Mouse (Mus musculus) hindbrain, embryonic 16.5 days (tissue): ENCODE measurements around the gene Zfp185. TPM values are rescaled to one million over a fixed set of nuclear protein-coding genes. Genes with fewer than 3 reads are reported as not detected.

ENCODE experiments used
- ATAC-seq: fragments of 200-750 bp; cut with Nextera tagmentation; 2 replicates; pipeline ENCODE4 v1.8.0; 2017; ENCODE audit warnings: moderate TSS enrichment, moderate library complexity
- H3K27ac ChIP-seq: fragments of 300-500 bp; sonication (generic); 2 replicates; pipeline ENCODE4 v1.5.1; 2014; ENCODE audit warnings: low read depth, mild to moderate bottlenecking, control low read depth, low read length, moderate library complexity
- H3K27me3 ChIP-seq: fragments of 300-500 bp; sonication (generic); replicated peaks from 2 replicates; pipeline ENCODE4 v1.6.1; 2014; ENCODE audit warnings: low read length; ENCODE audit not compliant: control insufficient read depth, insufficient read depth
- H3K36me3 ChIP-seq: fragments of 300-500 bp; sonication (generic); 2 replicates; pipeline ENCODE4 v1.6.1; 2014; ENCODE audit warnings: mild to moderate bottlenecking, low read length, moderate library complexity, mixed read lengths; ENCODE audit not compliant: control insufficient read depth, insufficient read depth
- H3K4me1 ChIP-seq: fragments of 300-500 bp; sonication (generic); 2 replicates; pipeline ENCODE4 v1.6.1; 2014; ENCODE audit warnings: low read depth, low read length; ENCODE audit not compliant: control insufficient read depth, insufficient read depth
- H3K4me2 ChIP-seq: fragments of 300-500 bp; sonication (generic); 2 replicates; pipeline ENCODE4 v1.6.1; 2014; ENCODE audit warnings: mild to moderate bottlenecking, low read length, control low read depth, moderate library complexity
- H3K4me3 ChIP-seq: fragments of 300-500 bp; sonication (generic); 2 replicates; pipeline ENCODE4 v1.5.1; 2014; ENCODE audit warnings: mild to moderate bottlenecking, low read length, control low read depth, moderate library complexity
- H3K9ac ChIP-seq: fragments of 300-500 bp; sonication (generic); 2 replicates; pipeline ENCODE4 v1.6.1; 2014; ENCODE audit warnings: low read depth, mild to moderate bottlenecking, control low read depth, low read length, moderate library complexity
- H3K9me3 ChIP-seq: fragments of 300-500 bp; sonication (generic); 2 replicates; pipeline ENCODE4 v1.6.1; 2014; ENCODE audit warnings: mild to moderate bottlenecking, low read length, moderate library complexity; ENCODE audit not compliant: control insufficient read depth
- WGBS: fragments of 180-500 bp; shearing (Covaris S2); extraction: QIAGEN DNeasy Blood & Tissue Kit; methylation state at CpG from one replicate; pipeline ENCODE4 v1.1.7; 2014; 5-methylcytosine and 5-hydroxymethylcytosine counted together
- polyA plus RNA-seq: library from polyadenylated mRNA; unstranded; fragments of >200 nt; fragmentation: Nextera tagmentation; extraction: Ambion mirVana; gene quantifications from 2 replicates; pipeline ENCODE4 v1.2.1, GENCODE M21; 2015

Gene Zfp185
- polyA plus RNA-seq, 1 experiment from 2014 or later = 1.3 TPM

DNA sequence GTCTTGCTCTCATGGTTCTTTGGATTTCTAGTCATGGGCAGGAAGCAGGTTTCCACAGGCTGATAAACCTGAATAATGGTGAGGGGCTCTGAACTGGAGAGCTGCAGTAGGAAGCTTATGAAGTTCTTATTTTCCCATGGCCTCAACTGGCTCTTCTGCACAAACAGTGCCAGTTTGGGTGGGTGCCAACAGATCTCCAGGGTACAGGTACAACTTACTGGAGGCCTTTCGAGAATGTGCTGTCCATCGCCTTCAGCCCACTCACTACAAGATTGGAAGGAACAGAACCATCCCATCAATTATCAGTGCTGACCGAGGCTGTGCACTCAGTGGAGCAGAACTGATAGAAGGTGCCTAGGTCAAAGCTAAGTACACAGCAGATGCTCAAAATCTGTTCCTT lies 1.3 kb downstream of the Zfp185 start:
- Histone ChIP-seq H3K9ac (no peak overlapping the region), H3K27ac (no peak overlapping the region), H3K4me2 (no peak overlapping the region), H3K36me3 (no peaks in the 10 kb centered on the region), H3K27me3 (no peaks in the 10 kb centered on the region; the same call in 1 of the 2 replicates), H3K9me3 (no peaks in the 10 kb centered on the region), H3K4me1 (peaks cover 2% of the 10 kb centered on the region; the same call in 1 of the 2 replicates), H3K4me3 (no peak overlapping the region)
- ATAC-seq = no peak
- WGBS = 82% methylated on average over 3 of the region's 3 CpGs

DNA sequence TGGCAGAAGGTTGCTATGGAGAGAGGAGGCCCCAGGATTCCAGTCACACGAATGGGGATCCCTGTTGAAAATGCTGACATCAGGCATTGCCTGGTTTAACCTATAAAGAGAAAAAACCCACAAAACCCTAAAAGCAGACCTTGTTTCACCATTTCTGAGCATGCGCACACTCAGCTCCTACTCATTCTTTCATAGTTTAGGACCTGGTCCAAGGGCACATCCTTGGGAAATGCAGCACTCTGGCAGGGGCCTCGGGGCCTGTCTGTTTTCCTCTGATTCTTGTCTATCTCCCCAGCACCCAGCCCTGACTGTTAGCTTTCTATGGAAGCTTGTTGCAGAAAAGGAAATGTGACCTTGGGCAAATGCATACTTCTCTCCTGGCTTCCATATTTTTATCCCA lies 3.4 kb downstream of the Zfp185 start:
- Histone ChIP-seq H3K9ac (no peak overlapping the region), H3K4me2 (no peak overlapping the region), H3K27ac (no peak overlapping the region), H3K36me3 (no peaks in the 10 kb centered on the region), H3K9me3 (no peaks in the 10 kb centered on the region), H3K27me3 (no peaks in the 10 kb centered on the region; the same call in 1 of the 2 replicates), H3K4me3 (no peak overlapping the region), H3K4me1 (peaks cover 2% of the 10 kb centered on the region; the same call in 1 of the 2 replicates)
- WGBS = 81% methylated on average over 3 of the region's 3 CpGs
- ATAC-seq = no peak

GRCm38 (mm10) chrX:72992291-72992919 lies 5.3 kb downstream of the Zfp185 start:
- Histone ChIP-seq H3K9ac (no peak overlapping the region), H3K4me3 (no peak overlapping the region), H3K27ac (no peak overlapping the region), H3K9me3 (no peaks in the 10 kb centered on the region), H3K27me3 (no peaks in the 10 kb centered on the region; the same call in 1 of the 2 replicates), H3K36me3 (no peaks in the 10 kb centered on the region), H3K4me2 (no peak overlapping the region), H3K4me1 (0 out of 2 replicates have a peak, but pooled peaks cover 1% of the 10 kb centered on the region)
- no peak for ATAC-seq
- 56% methylated on average over 5 of the region's 5 CpGs for WGBS

DNA sequence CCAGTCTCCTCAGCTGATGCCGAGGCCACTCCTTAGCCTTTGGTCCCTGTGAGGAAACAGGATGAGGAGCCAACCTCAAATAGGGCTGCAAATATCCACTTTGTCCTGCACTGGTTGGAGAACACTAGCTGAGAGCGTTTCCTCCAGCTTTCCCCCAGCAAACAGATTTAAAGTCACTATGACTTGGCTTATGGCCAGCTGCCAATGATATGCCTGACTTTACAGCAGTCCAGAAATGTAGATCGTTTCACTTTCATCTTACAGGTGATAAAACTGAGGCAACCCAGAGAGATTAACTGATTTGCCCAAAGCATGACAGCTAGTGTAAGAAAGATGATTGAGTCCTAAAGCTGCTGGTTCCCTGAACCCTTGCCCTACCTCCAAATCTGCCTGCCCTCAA lies 8.4 kb downstream of the Zfp185 start:
- ATAC-seq = no peak
- WGBS = 74% methylated on average over 3 of the region's 3 CpGs
- no peaks in the 10 kb centered on the region for H3K36me3 ChIP-seq
- no peak overlapping the region for H3K4me3 ChIP-seq
- no peak overlapping the region for H3K9ac ChIP-seq
- H3K27me3 ChIP-seq = no peaks in the 10 kb centered on the region
- H3K27ac ChIP-seq = no peak overlapping the region
- no peaks in the 10 kb centered on the region for H3K4me1 ChIP-seq
- no peaks in the 10 kb centered on the region for H3K9me3 ChIP-seq
- no peak overlapping the region for H3K4me2 ChIP-seq

DNA sequence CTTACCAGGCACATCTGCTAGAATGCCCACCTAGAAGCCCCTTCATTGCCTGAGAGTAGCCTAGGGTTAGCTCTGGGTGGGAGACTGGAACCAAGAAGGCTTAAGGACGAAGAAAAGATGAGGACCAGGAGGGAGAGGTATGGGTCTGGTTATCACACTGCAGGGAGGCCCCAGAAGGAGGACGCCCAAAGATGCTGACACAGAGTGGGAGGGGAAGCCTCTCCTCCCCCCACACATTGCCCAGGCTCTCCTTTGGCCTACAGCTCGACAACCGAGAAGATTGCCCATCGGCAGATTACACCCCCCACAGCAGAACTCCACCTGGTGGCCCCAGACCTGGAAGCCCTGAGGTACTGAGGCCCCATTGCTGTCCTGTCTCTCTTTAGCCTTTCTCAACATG lies 16.0 kb downstream of the Zfp185 start:
- H3K4me3 ChIP-seq = no peak overlapping the region
- no peaks in the 10 kb centered on the region for H3K4me1 ChIP-seq
- no peaks in the 10 kb centered on the region for H3K9me3 ChIP-seq

GRCm38 (mm10) chrX:73005678-73006077 lies 18.5 kb downstream of the Zfp185 start:
- Histone ChIP-seq H3K4me1 (no peaks in the 10 kb centered on the region), H3K9ac (no peak overlapping the region), H3K4me2 (no peak overlapping the region), H3K27me3 (no peaks in the 10 kb centered on the region), H3K27ac (no peak overlapping the region), H3K4me3 (no peak overlapping the region), H3K36me3 (no peaks in the 10 kb centered on the region), H3K9me3 (no peaks in the 10 kb centered on the region)
- no peak for ATAC-seq
- WGBS = 76% methylated on average over 4 of the region's 4 CpGs

More for the DNA sequence above, 16.0 kb downstream of the Zfp185 start:
- Histone ChIP-seq H3K9ac (no peak overlapping the region), H3K27ac (no peak overlapping the region), H3K36me3 (no peaks in the 10 kb centered on the region), H3K4me2 (no peak overlapping the region), H3K27me3 (no peaks in the 10 kb centered on the region)
- WGBS = 82% methylated on average over 5 of the region's 5 CpGs
- ATAC-seq = no peak

GRCm38 (mm10) chrX:73007597-73008479 lies 20.7 kb downstream of the Zfp185 start:
- ATAC-seq = peak; percentile 99
- no peaks in the 10 kb centered on the region for H3K9me3 ChIP-seq
- WGBS = 17% methylated on average over 23 of the region's 27 CpGs

GRCm38 (mm10) chrX:73012846-73013245 lies 25.7 kb downstream of the Zfp185 start:
- no peak for ATAC-seq

More at GRCm38 (mm10) chrX:73007597-73008479, 20.7 kb downstream of the Zfp185 start:
- Histone ChIP-seq H3K4me2 (peak overlapping the region; percentile 44), H3K27ac (peak overlapping the region; percentile 55), H3K4me3 (peak overlapping the region; percentile 28), H3K36me3 (no peaks in the 10 kb centered on the region), H3K4me1 (no peaks in the 10 kb centered on the region), H3K27me3 (no peaks in the 10 kb centered on the region), H3K9ac (peak overlapping the region; percentile 5)

GRCm38 (mm10) chrX:73037003-73037402 lies 49.9 kb downstream of the Zfp185 start, which contains the start of gene Pnma5:
Gene Pnma5, minus strand, starts transcription at chrX:73037103.
- no peak for ATAC-seq
- no peaks in the 10 kb centered on the region for H3K27me3 ChIP-seq
- no peak within 1 kb of the TSS for H3K27ac ChIP-seq
- H3K9ac ChIP-seq = no peak within 1 kb of the TSS
- no peaks in the 10 kb centered on the region for H3K36me3 ChIP-seq
- no peak within 1 kb of the TSS for H3K4me2 ChIP-seq
- H3K9me3 ChIP-seq = no peaks in the 10 kb centered on the region
- 88% methylated on average over 1 of the region's 1 CpGs for whole genome bisulfite sequencing
- no peaks in the 10 kb centered on the region for H3K4me1 ChIP-seq
- no peak within 1 kb of the TSS for H3K4me3 ChIP-seq

More at GRCm38 (mm10) chrX:73012846-73013245, 25.7 kb downstream of the Zfp185 start:
- H3K4me2 ChIP-seq = no peak overlapping the region
- H3K9me3 ChIP-seq = no peaks in the 10 kb centered on the region
- H3K36me3 ChIP-seq = no peaks in the 10 kb centered on the region
- H3K27me3 ChIP-seq = no peaks in the 10 kb centered on the region
- no peak overlapping the region for H3K9ac ChIP-seq
- no peaks in the 10 kb centered on the region for H3K4me1 ChIP-seq
- no peak overlapping the region for H3K4me3 ChIP-seq
- no peak overlapping the region for H3K27ac ChIP-seq
- 62% methylated on average over 4 of the region's 4 CpGs for WGBS
